8 mouse cellular contexts compared by ENCODE assay signal in the genomic region with DNA sequence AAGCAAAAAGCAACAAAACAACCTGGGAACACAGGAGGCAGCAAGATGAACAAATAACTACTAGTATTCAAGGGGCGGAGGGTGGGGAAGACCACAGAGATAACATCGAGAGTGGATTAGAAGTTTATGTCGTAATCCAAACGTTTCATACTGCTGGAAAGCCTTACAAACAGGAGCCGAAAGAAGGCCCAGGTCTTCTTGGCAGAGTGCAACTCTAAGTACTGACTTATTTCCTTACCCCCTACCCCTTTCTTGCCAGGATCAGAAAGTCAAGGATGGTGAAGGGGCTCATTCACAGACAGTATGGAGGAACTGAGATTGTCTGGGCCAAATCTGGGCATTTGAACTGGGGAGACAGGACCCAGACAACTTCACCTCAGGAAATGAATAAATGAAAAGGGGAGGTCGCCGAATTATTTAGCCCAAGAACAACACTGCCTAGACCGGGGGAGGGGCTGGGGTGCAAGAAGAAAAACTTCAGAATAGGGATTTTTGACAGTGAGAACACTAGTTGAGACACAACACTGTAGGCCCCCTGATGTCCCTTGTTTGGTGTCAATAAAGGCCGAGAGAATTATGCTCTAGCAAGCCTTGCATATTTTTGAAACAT. TPM values are rescaled to one million over a fixed set of nuclear protein-coding genes. Genes with fewer than 3 reads are reported as not detected.
DNase-seq lines count a peak whose midpoint lies in the region; ATAC-seq and TF ChIP-seq lines count a peak whose summit lies in the region.

No protein-coding gene starts in this region.

- H3K9ac ChIP-seq in neural tube, embryonic 11.5 days (ENCODE audit: low read length) = peak overlapping the region; percentile 87
- H3K9ac ChIP-seq in liver, embryonic 14.5 days (replicated peaks) = no peak overlapping the region

- peaks cover 81% of the 10 kb centered on the region for H3K27me3 ChIP-seq in erythroblast, embryonic 14.5 days (ENCODE audit: control insufficient read depth)
- H3K27me3 ChIP-seq in neural tube, embryonic 11.5 days (ENCODE audit: control insufficient read depth, insufficient read depth, low read length) = no peaks in the 10 kb centered on the region
- H3K27me3 ChIP-seq in liver, embryonic 14.5 days (ENCODE audit: control insufficient read depth, insufficient read depth, low read length) = peaks cover 56% of the 10 kb centered on the region

- peak overlapping the region; percentile 58 for H3K4me3 ChIP-seq in erythroblast, embryonic 14.5 days (replicated peaks)
- H3K4me3 ChIP-seq in neural tube, embryonic 11.5 days (ENCODE audit: low read depth, low read length) = peak overlapping the region; percentile 82
- H3K4me3 ChIP-seq in liver, embryonic 14.5 days (ENCODE audit: insufficient read depth in 1 of 2, low read depth in 2 of 2, low read length in 2 of 2) = peak overlapping the region; percentile 14 to 62; a peak in 3 of 4 replicates

- ATAC-seq in erythroblast, adult 5-6 weeks (replicated peaks; ENCODE audit: low FRiP score, poor library complexity, severe bottlenecking) = no peak
- peak; percentile 1; the same call in 1 of the 2 replicates for ATAC-seq in neural tube, embryonic 11.5 days (ENCODE audit: insufficient read depth, low FRiP score, low TSS enrichment)
- ATAC-seq in liver, embryonic 14.5 days (ENCODE audit: insufficient read depth) = peak; percentile 7; the same call in 1 of the 2 replicates

- no peaks in the 10 kb centered on the region for H3K36me3 ChIP-seq in erythroblast, embryonic 14.5 days (ENCODE audit: control insufficient read depth)
- no peaks in the 10 kb centered on the region for H3K36me3 ChIP-seq in neural tube, embryonic 11.5 days (ENCODE audit: control insufficient read depth, insufficient read depth, low read length)
- H3K36me3 ChIP-seq in liver, embryonic 14.5 days (replicated peaks; ENCODE audit: control insufficient read depth, insufficient read depth, low read depth) = no peaks in the 10 kb centered on the region

- H3K4me2 ChIP-seq in neural tube, embryonic 11.5 days (ENCODE audit: low read depth) = peak overlapping the region; percentile 89
- H3K4me2 ChIP-seq in liver, embryonic 14.5 days (ENCODE audit: low read depth) = peak overlapping the region; percentile 71

- no peak for TF ChIP-seq CTCF in liver, embryonic 14.5 days (IDR thresholded peaks at IDR 0.05; ENCODE audit: low read depth)

- peaks cover 28% of the 10 kb centered on the region for H3K4me1 ChIP-seq in erythroblast, embryonic 14.5 days (ENCODE audit: control insufficient read depth)
- H3K4me1 ChIP-seq in neural tube, embryonic 11.5 days (ENCODE audit: control insufficient read depth, insufficient read depth, low read length) = peaks cover 10% of the 10 kb centered on the region
- H3K4me1 ChIP-seq in liver, embryonic 14.5 days (replicated peaks; ENCODE audit: control insufficient read depth in 2 of 2, insufficient read depth in 2 of 2, low read length in 1 of 2) = peaks cover 5 to 16% of the 10 kb centered on the region in 2 experiments

- TF ChIP-seq EP300 in liver, embryonic 14.5 days (IDR thresholded peaks at IDR 0.05; ENCODE audit: low read depth) = no peak

- peaks cover 11% of the 10 kb centered on the region for H3K9me3 ChIP-seq in erythroblast, embryonic 14.5 days (ENCODE audit: control insufficient read depth, low read length)
- no peaks in the 10 kb centered on the region for H3K9me3 ChIP-seq in neural tube, embryonic 11.5 days (ENCODE audit: control insufficient read depth, low read length)
- H3K9me3 ChIP-seq in liver, embryonic 14.5 days (ENCODE audit: control insufficient read depth, low read length) = no peaks in the 10 kb centered on the region; the same call in 1 of the 2 replicates

- DNase-seq in neural tube, embryonic 11.5 days (ENCODE audit: low spot score) = no peak
- no peak for DNase-seq in neural tube, embryonic 10.5 days (ENCODE audit: extremely low spot score, low spot score)
- DNase-seq in liver, embryonic 14.5 days (ENCODE audit: low read depth in 3 of 3, low spot score in 3 of 3) = no peak
- no peak for DNase-seq in urinary bladder, adult 18-20 months (ENCODE audit: low spot score in 2 of 2)
- DNase-seq in cerebellum, postnatal 14 days = no peak
- DNase-seq in spleen, postnatal 14 days (ENCODE audit: low spot score in 2 of 2) = no peak

- whole genome bisulfite sequencing in neural tube, embryonic 11.5 days = 49% methylated on average over 9 of the region's 9 CpGs
- 27% methylated on average over 9 of the region's 9 CpGs for WGBS in liver, embryonic 14.5 days (ENCODE audit: insufficient replicate concordance)

- H3K27ac ChIP-seq in neural tube, embryonic 11.5 days (ENCODE audit: low read depth, low read length) = peak overlapping the region; percentile 53; the same call in 1 of the 2 replicates
- H3K27ac ChIP-seq in liver, embryonic 14.5 days = no peak overlapping the region

RNA-seq across cellular contexts. Expression of a gene that starts 0.7 kb away (rescaled TPM):
- not detected in 2 replicates for polyA plus RNA-seq in erythroblast, embryonic 14.5 days (2012)
- total RNA-seq in erythroblast, adult 5-6 weeks (2015; ENCODE audit: low replicate concordance) = 0.19 and 0.42 TPM in 2 replicates
- 1.5 and 2.5 TPM in 2 replicates for total RNA-seq in erythroblast, adult 5-6 weeks (2017; ENCODE audit: low replicate concordance)
- polyA plus RNA-seq in neural tube, embryonic 11.5 days (2014; fragmentation: Nextera tagmentation; extraction: Ambion mirVana) = 5.4 and 5.8 TPM in 2 replicates
- 0.69 and 0.70 TPM in 2 replicates for polyA plus RNA-seq in liver, embryonic 14.5 days (2012; rRNA removed)
- 0.58 and 0.69 TPM in 2 replicates for polyA plus RNA-seq in liver, embryonic 14.5 days (2014; fragmentation: Nextera tagmentation; extraction: Ambion mirVana)

RNA-seq across cellular contexts. Expression of a gene that starts 12.1 kb away (rescaled TPM):
- 0.09 and 0.18 TPM in 2 replicates for polyA plus RNA-seq in erythroblast, embryonic 14.5 days (2012)
- 0.38 and 1.3 TPM in 2 replicates for total RNA-seq in erythroblast, adult 5-6 weeks (2015; ENCODE audit: low replicate concordance)
- total RNA-seq in erythroblast, adult 5-6 weeks (2017; ENCODE audit: low replicate concordance) = 0.94 TPM in 1 of 2 replicates, not detected in the other
- polyA plus RNA-seq in neural tube, embryonic 11.5 days (2014; fragmentation: Nextera tagmentation; extraction: Ambion mirVana) = 98.5 and 98.6 TPM in 2 replicates
- polyA plus RNA-seq in liver, embryonic 14.5 days (2012; rRNA removed) = 1.6 and 2.1 TPM in 2 replicates
- 6.6 and 7.3 TPM in 2 replicates for polyA plus RNA-seq in liver, embryonic 14.5 days (2014; fragmentation: Nextera tagmentation; extraction: Ambion mirVana)

Comparison
In these comparisons a context has a peak if more than half of its experiments do, and no peak if none do; other contexts are left out.
1. RNA of a gene that starts 12.1 kb away (polyA plus RNA-seq): 98.5 to 98.6 TPM in neural tube, embryonic 11.5 days; 1.6 to 7.3 TPM in liver, embryonic 14.5 days and 0.09 to 0.18 TPM in erythroblast, embryonic 14.5 days; every median in the first group is over 10 times any median in the second.
2. Peak in every context shown above with its lines, with median percentiles within 50 percentile points of each other: H3K4me3 ChIP-seq.